Mouse (Mus musculus): Measurements from ENCODE around the gene Zfpm1.
"Not testable (repeated sequence)": the region's sequence is repeated elsewhere in the genome, so short reads cannot be mapped to it uniquely, and the experiment has no call there.

The Zfpm1 gene

GRCm38 (mm10) chr8:122323951-122324402 lies 42.0 kb downstream of the Zfpm1 start:
- DNase-seq (ENCODE audit: low read depth, low spot score): not testable (repeated sequence)

- DNase-seq (ENCODE audit: low read depth, low spot score): no peak
Measured at GRCm38 (mm10) chr8:122325196-122325595, 43.3 kb downstream of the Zfpm1 start.

- no peak for DNase-seq (ENCODE audit: low read depth, low spot score)
Measured at GRCm38 (mm10) chr8:122326114-122326542, 44.2 kb downstream of the Zfpm1 start.

- no peak for DNase-seq (ENCODE audit: low read depth, low spot score)
Measured at GRCm38 (mm10) chr8:122329072-122329471, 47.1 kb downstream of the Zfpm1 start.

GRCm38 (mm10) chr8:122329553-122330239 lies 47.8 kb downstream of the Zfpm1 start:
- DNase-seq (ENCODE audit: low read depth, low spot score): no peak

GRCm38 (mm10) chr8:122330446-122331133 lies 48.6 kb downstream of the Zfpm1 start:
- no peak for DNase-seq (ENCODE audit: low read depth, low spot score)

- DNase-seq (ENCODE audit: low read depth, low spot score): no peak
Measured at GRCm38 (mm10) chr8:122331134-122331523, 49.2 kb downstream of the Zfpm1 start.

- no peak for DNase-seq (ENCODE audit: low read depth, low spot score)
Measured at GRCm38 (mm10) chr8:122332753-122333506, 51.0 kb downstream of the Zfpm1 start.

- no peak for DNase-seq (ENCODE audit: low read depth, low spot score)
Measured at GRCm38 (mm10) chr8:122333531-122333930, 51.6 kb downstream of the Zfpm1 start.

GRCm38 (mm10) chr8:122334791-122335490 lies 53.0 kb downstream of the Zfpm1 start:
- DNase-seq (ENCODE audit: low read depth, low spot score): no peak

- no peak for DNase-seq (ENCODE audit: low read depth, low spot score)
Measured at GRCm38 (mm10) chr8:122335638-122336250, 53.8 kb downstream of the Zfpm1 start.

- DNase-seq (ENCODE audit: low read depth, low spot score): no peak
Measured at GRCm38 (mm10) chr8:122336251-122336910, 54.4 kb downstream of the Zfpm1 start.

- no peak for DNase-seq (ENCODE audit: low read depth, low spot score)
Measured at GRCm38 (mm10) chr8:122338852-122339251, 56.9 kb downstream of the Zfpm1 start.

GRCm38 (mm10) chr8:122340761-122341160 lies 58.8 kb downstream of the Zfpm1 start:
- no peak for DNase-seq (ENCODE audit: low read depth, low spot score)

- no peak for DNase-seq (ENCODE audit: low read depth, low spot score)
Measured at GRCm38 (mm10) chr8:122341790-122342189, 59.8 kb downstream of the Zfpm1 start.

- DNase-seq (ENCODE audit: low read depth, low spot score): no peak
Measured at GRCm38 (mm10) chr8:122342362-122342761, 60.4 kb downstream of the Zfpm1 start.

GRCm38 (mm10) chr8:122342806-122343209 lies 60.9 kb downstream of the Zfpm1 start:
- no peak for DNase-seq (ENCODE audit: low read depth, low spot score)

GRCm38 (mm10) chr8:122343341-122343740 lies 61.4 kb downstream of the Zfpm1 start:
- no peak for DNase-seq (ENCODE audit: low read depth, low spot score)

GRCm38 (mm10) chr8:122343758-122344157 lies 61.8 kb downstream of the Zfpm1 start:
- DNase-seq (ENCODE audit: low read depth, low spot score): no peak

- DNase-seq (ENCODE audit: low read depth, low spot score): no peak
Measured at GRCm38 (mm10) chr8:122344219-122344618, 62.3 kb downstream of the Zfpm1 start.
